Mouse (Mus musculus): ENCODE results near the gene Fam122a.

Gene Fam122a

GRCm38 (mm10) chr19:24476929-24477882 is at the start of gene Fam122a:
TSS of gene Fam122a (minus strand) at chr19:24477356.
- in situ Hi-C loops (cut with MboI, MseI) = loop anchor here in 1 of 2 experiments (10.0 kb wide), 1 partner anchor 302 kb away; no protein-coding TSS in a partner anchor

GRCm38 (mm10) chr19:24523476-24524313 is 46.5 kb upstream of the Fam122a start:
- in situ Hi-C loops (cut with MboI, MseI) = no loop called here

- in situ Hi-C loops (cut with MboI, MseI) = no loop called here
Measured at GRCm38 (mm10) chr19:24521997-24522396, 44.8 kb upstream of the Fam122a start.

GRCm38 (mm10) chr19:24521146-24521545 is 44.0 kb upstream of the Fam122a start:
- in situ Hi-C loops (cut with MboI, MseI) = no loop called here

- in situ Hi-C loops (cut with MboI, MseI) = no loop called here
Measured at GRCm38 (mm10) chr19:24519732-24520409, 42.7 kb upstream of the Fam122a start.

GRCm38 (mm10) chr19:24518384-24518783 is 41.2 kb upstream of the Fam122a start:
- in situ Hi-C loops (cut with MboI, MseI) = no loop called here

- in situ Hi-C loops (cut with MboI, MseI) = no loop called here
Measured at GRCm38 (mm10) chr19:24517057-24517456, 39.9 kb upstream of the Fam122a start.

GRCm38 (mm10) chr19:24515941-24516340 is 38.8 kb upstream of the Fam122a start:
- in situ Hi-C loops (cut with MboI, MseI) = no loop called here

GRCm38 (mm10) chr19:24514661-24515642 is 37.8 kb upstream of the Fam122a start:
- in situ Hi-C loops (cut with MboI, MseI) = no loop called here

GRCm38 (mm10) chr19:24513105-24513843 is 36.1 kb upstream of the Fam122a start:
- in situ Hi-C loops (cut with MboI, MseI) = no loop called here

- in situ Hi-C loops (cut with MboI, MseI) = no loop called here
Measured at GRCm38 (mm10) chr19:24511939-24512338, 34.8 kb upstream of the Fam122a start.

- in situ Hi-C loops (cut with MboI, MseI) = no loop called here
Measured at GRCm38 (mm10) chr19:24509391-24509790, 32.2 kb upstream of the Fam122a start.

GRCm38 (mm10) chr19:24508087-24508767 is 31.1 kb upstream of the Fam122a start:
- in situ Hi-C loops (cut with MboI, MseI) = no loop called here

GRCm38 (mm10) chr19:24502736-24503421 is 25.7 kb upstream of the Fam122a start:
- in situ Hi-C loops (cut with MboI, MseI) = no loop called here

GRCm38 (mm10) chr19:24501525-24501924 is 24.4 kb upstream of the Fam122a start:
- in situ Hi-C loops (cut with MboI, MseI) = no loop called here

GRCm38 (mm10) chr19:24500431-24500830 is 23.3 kb upstream of the Fam122a start:
- in situ Hi-C loops (cut with MboI, MseI) = no loop called here

GRCm38 (mm10) chr19:24499291-24499690 is 22.1 kb upstream of the Fam122a start:
- in situ Hi-C loops (cut with MboI, MseI) = no loop called here

- in situ Hi-C loops (cut with MboI, MseI) = no loop called here
Measured at GRCm38 (mm10) chr19:24493887-24494286, 16.7 kb upstream of the Fam122a start.
